Mouse (Mus musculus): ENCODE data around the gene Vmn2r26.
"Not testable (repeated sequence)": the region's sequence is repeated elsewhere in the genome, so short reads cannot be mapped to it uniquely, and the experiment has no call there.

The Vmn2r26 gene

GRCm38 (mm10) chr6:124024268-124024667, at the start of gene Vmn2r26:
Gene Vmn2r26 (plus strand): TSS chr6:124024568.
- not testable (repeated sequence) for DNase-seq (ENCODE audit: low read depth, low spot score)

- peak; percentile 67 for DNase-seq (ENCODE audit: low read depth, low spot score)
Measured at GRCm38 (mm10) chr6:124020841-124021240, 3.5 kb upstream of the Vmn2r26 start.

- DNase-seq (ENCODE audit: low read depth, low spot score) = no peak
Measured at GRCm38 (mm10) chr6:124048388-124048787, 24.0 kb downstream of the Vmn2r26 start.

- DNase-seq (ENCODE audit: low read depth, low spot score) = not testable (repeated sequence)
Measured at GRCm38 (mm10) chr6:124053611-124054010, 29.2 kb downstream of the Vmn2r26 start.

GRCm38 (mm10) chr6:124102334-124102733, 78.0 kb downstream of the Vmn2r26 start:
- no peak for DNase-seq (ENCODE audit: low read depth, low spot score)

Data from ES-CJ7 (cell line).